8 mouse cellular contexts compared by ENCODE assay signal in genomic region chr8:92855171-92855894, GRCm38 (mm10). TPM values are rescaled to one million over a fixed set of nuclear protein-coding genes. Genes with fewer than 3 reads are reported as not detected.
DNase-seq lines count a peak whose midpoint lies in the region; ATAC-seq and TF ChIP-seq lines count a peak whose summit lies in the region.

Gene Lpcat2, plus strand, starts transcription at chr8:92855339.

- peak within 1 kb of the TSS; percentile 86 for H3K27ac ChIP-seq in embryonic facial prominence, embryonic 10.5 days (replicated peaks)
- 0 out of 2 replicates have a peak within 1 kb of the TSS, but pooled peaks have one; percentile 28 for H3K27ac ChIP-seq in heart, adult 2 months
- no peak within 1 kb of the TSS for H3K27ac ChIP-seq in limb, embryonic 11.5 days (replicated peaks; ENCODE audit: low read depth, low read length)
- peak within 1 kb of the TSS; percentile 82 for H3K27ac ChIP-seq in midbrain, embryonic 10.5 days (replicated peaks)

- no peak for TF ChIP-seq CTCF in heart, adult 2 months (IDR thresholded peaks at IDR 0.05)

- TF ChIP-seq EP300 in heart, adult 2 months (IDR thresholded peaks at IDR 0.05; ENCODE audit: insufficient read depth, low read depth, low read length): no peak

- peak within 1 kb of the TSS; percentile 74 for H3K4me2 ChIP-seq in limb, embryonic 11.5 days (ENCODE audit: low read depth, severe bottlenecking)

- no peaks in the 10 kb centered on the region for H3K9me3 ChIP-seq in embryonic facial prominence, embryonic 10.5 days
- no peaks in the 10 kb centered on the region for H3K9me3 ChIP-seq in limb, embryonic 11.5 days (ENCODE audit: control insufficient read depth, low read length)
- H3K9me3 ChIP-seq in midbrain, embryonic 10.5 days (replicated peaks): no peaks in the 10 kb centered on the region; the same call in 1 of the 2 replicates

- WGBS in embryonic facial prominence, embryonic 10.5 days: under 1% methylated on average over 50 of the region's 50 CpGs
- WGBS in heart, adult 2 months: 3% methylated on average over 50 of the region's 50 CpGs
- under 1% methylated on average over 50 of the region's 50 CpGs for WGBS in limb, embryonic 11.5 days
- 1% methylated on average over 50 of the region's 50 CpGs for WGBS in midbrain, embryonic 10.5 days

- ATAC-seq in limb, embryonic 11.5 days (ENCODE audit: insufficient number of reproducible peaks, low FRiP score, low TSS enrichment, low read depth): peak; percentile 84
- no peak for ATAC-seq in erythroid progenitor cell, adult 5-6 weeks (replicated peaks; ENCODE audit: low FRiP score, poor library complexity, severe bottlenecking)

- peak within 1 kb of the TSS; percentile 28 for H3K9ac ChIP-seq in heart, adult 2 months (ENCODE audit: low read depth, low read length)
- H3K9ac ChIP-seq in limb, embryonic 11.5 days (ENCODE audit: low read length): peak within 1 kb of the TSS; percentile 68

- no peak for TF ChIP-seq POLR2A in heart, adult 2 months (IDR thresholded peaks at IDR 0.05; ENCODE audit: insufficient read depth, low read depth, low read length)

- H3K27me3 ChIP-seq in embryonic facial prominence, embryonic 10.5 days (replicated peaks; ENCODE audit: low read depth, poor library complexity, severe bottlenecking): peaks cover 12% of the 10 kb centered on the region
- peaks cover 7% of the 10 kb centered on the region; the same call in 1 of the 2 replicates for H3K27me3 ChIP-seq in heart, adult 2 months (ENCODE audit: control insufficient read depth, insufficient read depth, low read length)
- H3K27me3 ChIP-seq in limb, embryonic 11.5 days (ENCODE audit: control insufficient read depth, insufficient read depth, low read length): no peaks in the 10 kb centered on the region
- peaks cover 23% of the 10 kb centered on the region for H3K27me3 ChIP-seq in midbrain, embryonic 10.5 days (ENCODE audit: low read depth, poor library complexity, severe bottlenecking)

- H3K79me2 ChIP-seq in heart, adult 2 months (replicated peaks; ENCODE audit: control insufficient read depth, insufficient read depth, low read length): no peaks in the 10 kb centered on the region

- intact Hi-C loops in heart, adult 2 months (cut with DNase I): no loop called here

- DNase-seq in adrenal gland, postnatal 36 days: peak; percentile 82 to 91
- peak; percentile 86 for DNase-seq in embryonic facial prominence, embryonic 10.5 days (ENCODE audit: low spot score)
- peak; percentile 72 to 75 for DNase-seq in heart, adult 2 months
- DNase-seq in kidney, adult 18-20 months: peak; percentile 67
- peak; percentile 89 for DNase-seq in limb, embryonic 11.5 days (ENCODE audit: low spot score)
- peak; percentile 75 for DNase-seq in midbrain, embryonic 10.5 days (ENCODE audit: low spot score)
- DNase-seq in right cerebral cortex, postnatal 36 days (ENCODE audit: low spot score in 2 of 2): peak; percentile 67 to 76

- peaks cover 33% of the 10 kb centered on the region for H3K36me3 ChIP-seq in embryonic facial prominence, embryonic 10.5 days (replicated peaks)
- H3K36me3 ChIP-seq in heart, adult 2 months (ENCODE audit: control insufficient read depth, insufficient read depth, low read length): no peaks in the 10 kb centered on the region
- H3K36me3 ChIP-seq in limb, embryonic 11.5 days (ENCODE audit: control insufficient read depth, insufficient read depth, low read length): no peaks in the 10 kb centered on the region; the same call in 1 of the 2 replicates
- H3K36me3 ChIP-seq in midbrain, embryonic 10.5 days: no peaks in the 10 kb centered on the region

- H3K4me1 ChIP-seq in embryonic facial prominence, embryonic 10.5 days: peaks cover 32% of the 10 kb centered on the region
- H3K4me1 ChIP-seq in heart, adult 2 months (ENCODE audit: control insufficient read depth, insufficient read depth, low read length): peaks cover 5% of the 10 kb centered on the region
- H3K4me1 ChIP-seq in limb, embryonic 11.5 days (ENCODE audit: control insufficient read depth, insufficient read depth, low read length): no peaks in the 10 kb centered on the region
- H3K4me1 ChIP-seq in midbrain, embryonic 10.5 days: peaks cover 18% of the 10 kb centered on the region

- H3K4me3 ChIP-seq in embryonic facial prominence, embryonic 10.5 days: peak within 1 kb of the TSS; percentile 76
- H3K4me3 ChIP-seq in heart, adult 2 months: peak within 1 kb of the TSS; percentile 43
- peak within 1 kb of the TSS; percentile 60 for H3K4me3 ChIP-seq in limb, embryonic 11.5 days (ENCODE audit: low read depth, low read length)
- peak within 1 kb of the TSS; percentile 69 for H3K4me3 ChIP-seq in midbrain, embryonic 10.5 days

RNA-seq across cellular contexts. Expression of gene Lpcat2, which starts in this region (rescaled TPM):
- 10 to 100 TPM in 1 of 2 experiments, 1 to 10 TPM in 1; 2.7 to 24.5 TPM for total RNA-seq in adrenal gland, postnatal 36 days (2021)
- polyA plus RNA-seq in embryonic facial prominence, embryonic 10.5 days (2016; fragmentation: Nextera tagmentation; extraction: Ambion mirVana): 3.1 and 4.3 TPM in 2 replicates
- total RNA-seq in heart, adult 2 months (2021): 1 to 10 TPM in 1 of 2 experiments, under 1 TPM in 1; 0.89 to 1.4 TPM
- polyA plus RNA-seq in heart, adult 2 months (2012; rRNA removed): 0.72 and 1.1 TPM in 2 replicates
- 8.5 and 9.8 TPM in 2 replicates for polyA plus RNA-seq in limb, embryonic 11.5 days (2014; fragmentation: Nextera tagmentation; extraction: Ambion mirVana)
- polyA plus RNA-seq in midbrain, embryonic 10.5 days (2016; fragmentation: Nextera tagmentation; extraction: Ambion mirVana): 3.0 and 3.9 TPM in 2 replicates
- 2.9 and 13.7 TPM in 2 replicates for total RNA-seq in erythroid progenitor cell, adult 5-6 weeks (2015; ENCODE audit: low replicate concordance)
- total RNA-seq in erythroid progenitor cell, adult 5-6 weeks (2017; ENCODE audit: low replicate concordance): 4.0 and 9.6 TPM in 2 replicates
